Mouse (Mus musculus): ENCODE data around the gene Vmn1r1.

Gene Vmn1r1

DNA sequence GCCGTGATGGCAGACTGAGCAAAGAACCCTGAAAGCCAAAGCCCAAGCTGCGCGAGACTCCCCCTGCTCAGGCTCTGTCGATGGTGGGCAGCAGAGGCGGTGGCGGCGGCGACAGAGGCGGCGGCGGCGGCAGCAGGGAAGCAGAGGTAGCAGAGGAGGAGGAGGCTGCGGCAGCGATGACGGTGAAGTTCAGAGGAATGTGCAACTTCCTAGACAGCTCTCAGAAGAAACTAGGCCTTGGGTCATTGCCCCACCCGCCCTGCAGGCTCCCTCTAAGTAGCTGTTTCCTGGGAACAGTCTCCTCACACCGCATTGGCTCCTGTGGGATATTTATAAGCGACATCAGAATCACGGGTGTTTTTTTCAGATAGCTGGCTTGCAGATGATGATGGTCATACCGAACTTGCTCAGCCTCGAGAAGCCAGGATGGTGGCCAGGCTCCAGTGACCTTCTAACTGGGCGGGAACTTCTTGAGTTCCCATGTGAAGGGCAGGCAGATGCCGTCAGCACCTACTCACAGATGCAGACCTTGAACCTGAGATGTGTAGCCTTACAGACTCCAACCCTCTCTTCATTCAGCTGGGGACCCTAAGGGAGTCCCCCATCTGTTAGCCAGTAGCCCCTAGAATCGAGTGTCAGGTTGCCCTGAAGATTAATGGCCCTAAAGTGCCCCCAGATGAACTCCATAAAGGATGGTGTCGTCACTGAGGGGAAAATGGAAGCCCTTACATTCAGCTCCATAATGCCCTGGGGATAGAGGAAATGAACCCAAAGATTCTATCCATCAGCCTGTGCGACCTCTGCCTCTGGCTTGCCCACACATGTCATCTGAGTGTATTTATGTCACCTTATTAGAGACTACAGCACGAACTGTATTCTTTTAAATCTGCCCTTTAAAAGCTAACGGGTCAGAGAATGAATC is 26.8 kb downstream of the Vmn1r1 start:
- no peak for DNase-seq (ENCODE audit: low read depth, low spot score)

DNA sequence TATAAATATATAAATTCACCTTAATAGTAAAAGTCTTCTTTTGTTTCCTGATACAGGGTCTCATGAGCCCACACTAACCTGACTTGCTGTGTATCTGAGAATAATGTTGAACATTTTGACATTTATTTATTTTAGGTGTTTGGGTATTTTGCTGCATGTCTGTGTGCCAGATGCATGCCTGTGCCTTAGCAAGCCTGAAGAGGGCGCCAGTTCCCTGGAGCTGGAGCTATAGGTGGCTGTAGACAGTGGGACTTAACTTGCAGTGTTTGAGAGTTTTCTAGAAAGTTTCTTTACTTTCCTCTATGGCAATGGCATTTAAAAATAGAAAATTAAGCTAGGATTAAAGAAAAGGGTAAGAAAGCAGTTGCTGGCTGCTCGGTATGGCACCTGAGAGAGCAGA is 33.5 kb downstream of the Vmn1r1 start:
- DNase-seq (ENCODE audit: low read depth, low spot score), result peak; percentile 46

- DNase-seq (ENCODE audit: low read depth, low spot score), result peak; percentile 77
Measured at GRCm38 (mm10) chr1:182124924-182125368, 39.3 kb downstream of the Vmn1r1 start.

DNA sequence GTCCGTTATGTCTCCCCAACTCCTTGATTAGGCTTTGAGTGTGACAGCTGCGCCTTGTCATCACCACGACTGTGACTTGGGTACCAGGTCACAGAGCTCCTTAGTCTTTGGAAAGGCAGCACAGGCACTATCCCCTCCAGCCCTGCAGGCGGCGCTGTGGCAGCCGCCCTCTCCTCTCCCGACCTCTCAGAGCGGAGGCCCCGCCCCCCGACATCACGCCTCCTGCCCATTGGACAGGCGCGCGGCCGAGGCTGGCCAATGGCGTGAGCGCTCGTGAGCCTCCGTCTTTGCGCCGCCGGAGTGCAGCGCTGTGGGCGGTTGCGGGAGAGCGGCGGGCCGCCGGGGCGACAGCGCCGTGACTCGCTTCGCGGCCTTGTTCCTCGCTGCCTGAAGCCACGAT is 39.8 kb downstream of the Vmn1r1 start, which contains the start of gene Srp9:
Gene Srp9, plus strand, starts transcription at position 232 of the 400 bp plus-strand sequence.
- DNase-seq (ENCODE audit: low read depth, low spot score), result peak; percentile 98

GRCm38 (mm10) chr1:182122413-182122812 is 41.9 kb downstream of the Vmn1r1 start:
- no peak for DNase-seq (ENCODE audit: low read depth, low spot score)

DNA sequence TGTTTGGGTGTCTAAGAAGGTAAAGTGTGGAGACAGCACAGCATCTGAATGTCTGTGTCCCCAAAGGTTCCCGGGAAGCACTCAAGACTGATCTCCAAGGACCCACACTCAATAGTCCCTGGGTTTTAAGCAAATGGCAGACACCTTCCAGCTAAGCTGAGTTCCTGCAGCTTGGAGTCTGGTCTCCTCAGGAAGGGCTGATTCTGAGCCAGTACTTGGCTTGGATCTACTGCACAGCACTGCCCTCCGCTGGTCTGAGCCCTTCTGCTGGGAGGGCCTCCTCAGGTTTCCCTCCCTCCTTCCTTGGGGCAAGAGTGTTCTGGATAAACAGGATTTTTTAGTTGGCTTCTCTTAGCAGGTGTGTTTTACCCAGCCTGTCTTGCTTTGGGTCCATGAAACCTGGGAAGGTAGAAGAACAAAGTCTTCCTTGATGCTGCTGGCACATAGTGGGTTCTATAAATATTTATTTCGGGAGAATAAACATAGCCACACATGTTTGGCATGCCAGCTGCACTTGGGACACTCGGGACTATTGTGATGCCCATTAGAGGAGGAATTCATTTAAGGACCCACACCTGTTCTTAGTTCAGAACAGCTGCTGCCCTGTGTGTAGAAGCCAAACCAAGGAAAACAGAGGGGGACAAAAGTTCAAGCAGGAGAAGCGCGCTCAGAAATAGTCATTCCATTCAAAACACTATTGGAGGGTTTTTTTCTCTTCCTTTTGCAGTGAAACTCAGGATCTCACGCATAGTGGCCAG is 48.5 kb downstream of the Vmn1r1 start:
- peak; percentile 73 for DNase-seq (ENCODE audit: low read depth, low spot score)

GRCm38 (mm10) chr1:182115197-182115596 is 49.1 kb downstream of the Vmn1r1 start:
- peak; percentile 64 for DNase-seq (ENCODE audit: low read depth, low spot score)

DNA sequence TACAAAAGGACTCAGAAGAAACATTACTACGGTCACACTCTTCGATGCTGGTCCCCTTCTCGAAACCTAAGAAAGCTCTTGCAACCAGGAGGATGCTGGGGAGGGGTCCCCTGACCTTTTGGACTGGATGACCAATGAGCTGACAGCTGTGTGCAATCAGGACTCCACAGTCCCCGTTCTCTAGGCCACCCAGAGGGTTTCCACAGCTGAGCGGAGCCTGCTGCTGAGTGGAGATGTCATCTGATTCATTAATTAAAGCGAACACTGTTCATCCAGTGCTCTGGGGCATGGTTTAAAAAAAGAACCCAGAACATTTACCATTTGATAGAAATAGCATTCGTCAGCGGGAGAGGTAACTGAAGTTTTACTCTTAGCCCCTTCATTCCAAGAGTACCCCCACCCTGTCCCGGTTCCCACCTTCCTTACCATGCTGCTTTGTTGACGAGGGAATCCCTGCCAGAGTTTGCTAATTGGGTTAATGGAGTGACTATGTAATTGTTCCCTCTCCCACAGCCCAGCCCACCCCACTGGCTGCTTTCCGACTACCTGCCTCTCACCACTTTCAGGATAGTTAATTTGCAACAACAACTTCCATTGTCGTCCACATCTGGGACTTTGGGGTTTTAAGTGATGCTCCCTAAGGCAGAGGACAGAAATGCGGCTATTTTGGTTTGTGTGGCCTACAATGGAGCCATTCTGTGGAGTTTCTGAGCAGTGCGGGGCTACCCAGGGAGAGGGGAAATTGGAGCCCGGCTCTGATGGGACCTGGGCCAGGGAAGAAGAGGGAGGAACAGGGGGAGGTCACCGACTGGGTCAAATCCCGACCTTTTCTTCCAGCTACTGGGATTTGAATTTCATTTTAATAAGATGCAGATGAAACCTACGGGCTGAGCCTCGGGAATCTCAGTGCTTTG is 50.4 kb downstream of the Vmn1r1 start:
- no peak for DNase-seq (ENCODE audit: low read depth, low spot score)

GRCm38 (mm10) chr1:182113131-182113530 is 51.2 kb downstream of the Vmn1r1 start:
- DNase-seq (ENCODE audit: low read depth, low spot score), result no peak

DNA sequence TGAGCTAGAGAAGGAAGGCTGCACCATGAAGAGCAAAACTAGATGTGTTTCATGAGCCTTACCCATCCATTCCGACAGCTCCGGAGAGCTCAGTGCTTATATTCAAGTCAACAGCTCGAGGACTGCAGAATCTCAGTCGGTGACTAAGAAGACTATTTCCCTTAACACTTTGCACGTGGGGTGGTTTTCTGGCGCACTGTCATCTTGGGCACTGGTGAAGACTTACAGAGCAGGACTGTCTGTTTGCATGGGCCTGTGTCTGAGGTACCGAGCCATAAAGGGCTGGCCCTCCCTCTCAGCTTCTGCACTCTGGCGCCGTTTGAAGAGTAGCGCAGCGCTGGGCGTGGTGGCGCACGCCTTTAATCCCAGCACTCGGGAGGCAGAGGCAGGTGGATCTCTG is 51.9 kb downstream of the Vmn1r1 start:
- no peak for DNase-seq (ENCODE audit: low read depth, low spot score)

DNA sequence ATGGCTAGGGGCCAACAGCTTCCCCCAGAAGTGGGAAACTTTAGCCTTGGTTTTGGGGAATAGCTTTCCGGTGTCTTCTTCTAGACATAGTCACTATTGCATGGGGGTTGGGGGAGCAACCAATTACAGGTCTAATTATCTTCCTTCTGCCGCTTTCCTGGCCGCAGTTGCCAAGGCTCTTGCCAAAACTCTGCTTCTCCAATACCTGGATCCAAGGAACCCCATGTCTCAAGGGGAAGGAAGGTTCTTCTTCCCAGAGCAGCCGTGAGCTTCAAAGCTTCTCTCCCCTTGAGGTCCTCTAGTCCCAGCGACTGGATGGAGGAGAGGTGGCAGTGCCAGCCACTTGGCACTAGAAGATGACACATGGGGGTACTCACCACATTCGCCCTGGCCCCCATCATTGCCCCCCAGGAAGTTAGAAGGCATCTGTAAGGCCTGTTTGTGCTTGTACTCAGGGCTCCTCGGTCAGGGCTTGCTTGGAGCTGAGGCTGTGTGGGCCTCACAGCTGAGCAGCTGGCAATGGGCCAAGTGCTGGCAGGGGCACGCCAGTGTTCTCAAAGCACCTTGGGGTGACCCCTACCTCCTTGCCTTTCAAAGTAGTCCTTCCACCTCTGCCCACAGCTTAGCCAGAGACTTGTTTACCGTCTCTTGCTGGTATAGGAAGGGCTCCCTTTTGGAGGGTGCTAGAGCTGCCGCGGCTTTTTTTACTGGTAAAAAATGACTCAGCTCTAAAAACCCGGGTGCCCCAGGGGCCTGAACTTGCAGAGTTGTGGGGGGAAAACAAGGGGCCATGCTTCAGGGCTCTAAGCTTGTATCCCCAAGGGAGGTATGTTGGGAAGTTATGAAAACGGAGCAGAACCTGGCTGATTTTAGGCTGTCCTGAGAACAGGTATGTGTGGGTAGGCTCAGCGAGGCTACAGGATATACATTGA is 52.6 kb downstream of the Vmn1r1 start:
- DNase-seq (ENCODE audit: low read depth, low spot score), result no peak

- DNase-seq (ENCODE audit: low read depth, low spot score), result peak; percentile 87
Measured at GRCm38 (mm10) chr1:182110708-182111385, 53.4 kb downstream of the Vmn1r1 start.

DNA sequence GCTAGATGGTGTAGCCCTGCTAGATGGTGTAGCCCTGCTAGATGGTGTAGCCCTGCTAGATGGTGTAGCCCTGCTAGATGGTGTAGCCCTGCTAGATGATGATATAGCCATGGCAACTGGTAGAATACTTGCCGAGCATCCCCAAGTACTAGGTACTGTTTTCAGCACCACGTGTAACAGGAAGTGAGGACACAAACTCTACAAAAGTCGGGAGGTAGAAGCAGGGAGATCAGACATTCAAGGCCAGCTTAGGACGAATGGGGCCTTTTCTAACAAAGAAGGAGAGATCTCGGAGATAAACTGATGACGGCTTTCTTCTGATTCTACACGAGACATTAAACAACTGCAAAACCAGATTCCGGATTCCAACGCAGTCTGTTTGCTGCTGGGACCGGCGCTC is 54.1 kb downstream of the Vmn1r1 start:
- DNase-seq (ENCODE audit: low read depth, low spot score), result no peak

DNA sequence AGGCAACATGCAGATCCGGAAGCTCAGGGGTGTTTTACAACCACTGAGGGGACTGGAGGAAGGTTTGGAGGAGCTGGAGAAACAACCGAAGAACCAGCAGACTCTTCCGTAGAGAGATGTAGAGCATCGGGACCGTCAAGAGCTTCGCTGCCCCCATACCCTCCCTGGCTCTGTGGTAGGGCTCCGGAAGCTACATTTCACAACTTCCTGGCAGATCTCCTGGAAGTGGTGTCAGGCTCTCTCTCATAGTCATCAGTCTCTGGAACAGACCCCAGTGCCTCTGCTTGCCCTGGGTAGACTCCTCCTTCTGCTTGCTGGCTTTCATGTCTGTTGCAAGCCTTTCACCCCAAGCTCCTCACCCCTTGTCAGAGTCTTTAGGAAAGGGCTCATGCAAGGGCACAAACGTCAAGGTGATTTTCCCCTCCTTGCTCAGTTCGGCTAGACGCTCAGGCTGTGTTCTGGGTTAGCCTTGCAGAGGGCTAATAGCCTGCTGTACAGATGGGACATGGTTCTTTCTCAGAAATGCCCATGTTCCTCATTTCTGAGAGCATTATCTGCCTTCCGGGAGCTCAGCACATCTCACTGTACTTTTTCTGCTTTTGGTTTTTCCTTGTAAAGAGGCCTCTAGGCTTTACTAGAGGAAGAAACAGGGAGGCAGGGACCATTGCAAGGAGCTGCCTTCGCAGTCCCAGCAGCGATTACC is 55.7 kb downstream of the Vmn1r1 start:
- peak; percentile 87 for DNase-seq (ENCODE audit: low read depth, low spot score)

DNA sequence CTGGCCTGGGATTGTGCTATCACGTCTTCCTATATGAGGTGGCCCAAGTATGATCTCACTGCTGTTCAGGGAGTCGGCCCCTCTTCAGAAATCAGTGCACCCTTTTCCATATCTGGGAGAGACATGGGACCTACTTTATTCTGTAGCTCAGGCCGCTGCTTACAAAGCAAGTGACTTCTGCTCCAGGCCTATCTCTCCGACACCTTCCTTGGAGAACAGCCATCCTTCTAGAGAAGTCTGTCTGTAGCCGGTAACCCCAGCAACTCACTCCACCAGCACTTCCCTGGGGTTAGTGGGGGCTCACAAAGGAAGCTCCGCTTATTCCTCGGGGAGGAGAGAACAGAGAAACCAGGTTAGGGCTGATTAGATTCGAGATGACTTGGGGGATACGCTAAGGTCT is 57.0 kb downstream of the Vmn1r1 start:
- DNase-seq (ENCODE audit: low read depth, low spot score), result no peak

- DNase-seq (ENCODE audit: low read depth, low spot score), result no peak
Measured at GRCm38 (mm10) chr1:182105023-182105422, 59.3 kb downstream of the Vmn1r1 start.

Data from 3T3-L1 (cell line).